Mouse (Mus musculus) MEL (cell line): ENCODE measurements around the gene Lcn10. TPM values are rescaled to one million over a fixed set of nuclear protein-coding genes. Genes with fewer than 3 reads are reported as not detected.

Experiments used
- DNase-seq: peaks from one replicate; pipeline ENCODE4 v3.0.0; 2011; ENCODE audit warnings: low read depth, low spot score
- H3K27ac ChIP-seq: 2 replicates; pipeline ENCODE4 v1.5.1; 2012; ENCODE audit warnings: low read depth, mild to moderate bottlenecking, control low read depth, low read length, moderate library complexity; ENCODE audit not compliant: control insufficient read depth
- H3K27me3 ChIP-seq, 2 experiments: fragments of 150-350 bp in 1 of 2; sonication (generic) in 1 of 2; 2 replicates each; pipeline ENCODE4 v1.6.1; 2012; ENCODE audit warnings: low read length in 2 of 2, mild to moderate bottlenecking in 2 of 2, improper control_type of control experiment in 1 of 2, moderate library complexity in 1 of 2; ENCODE audit not compliant: insufficient read depth in 2 of 2, control insufficient read depth in 1 of 2
- H3K36me3 ChIP-seq, 2 experiments: 2 replicates each; pipeline ENCODE4 v1.6.1; 2012 to 2014; ENCODE audit warnings: low read length in 2 of 2, improper control_type of control experiment in 1 of 2, inconsistent platforms in 1 of 2, mild to moderate bottlenecking in 1 of 2; ENCODE audit not compliant: insufficient read depth in 2 of 2, control insufficient read depth in 1 of 2
- H3K4me1 ChIP-seq, 2 experiments: fragments of 150-350 bp in 1 of 2; sonication (generic) in 1 of 2; 2 replicates each; pipeline ENCODE4 v1.6.1; 2012; ENCODE audit warnings: low read length in 2 of 2, improper control_type of control experiment in 1 of 2, mild to moderate bottlenecking in 1 of 2; ENCODE audit not compliant: insufficient read depth in 2 of 2, control insufficient read depth in 1 of 2
- H3K4me3 ChIP-seq, 2 experiments: fragments of 150-350 bp in 1 of 2; sonication (generic) in 1 of 2; 2 replicates each; pipeline ENCODE4 v1.5.1; 2012; ENCODE audit warnings: low read depth in 2 of 2, low read length in 2 of 2, mild to moderate bottlenecking in 2 of 2, moderate library complexity in 2 of 2, control low read depth in 1 of 2, improper control_type of control experiment in 1 of 2; ENCODE audit not compliant: control insufficient read depth in 1 of 2, insufficient read depth in 1 of 2
- H3K79me2 ChIP-seq: 2 replicates; pipeline ENCODE4 v1.6.1; 2012; ENCODE audit warnings: mild to moderate bottlenecking, low read length, moderate library complexity; ENCODE audit not compliant: control insufficient read depth, poor library complexity, insufficient read depth
- H3K9ac ChIP-seq: 2 replicates; pipeline ENCODE4 v1.6.1; 2012; ENCODE audit warnings: low read depth, mild to moderate bottlenecking, control low read depth, low read length, moderate library complexity; ENCODE audit not compliant: control insufficient read depth, poor library complexity, severe bottlenecking
- H3K9me3 ChIP-seq: fragments of 150-350 bp; sonication (generic); replicated peaks from 2 replicates; pipeline ENCODE4 v1.6.1; 2012; ENCODE audit warnings: mild to moderate bottlenecking, low read length, improper control_type of control experiment, moderate library complexity; ENCODE audit not compliant: insufficient read depth
- BHLHE40 ChIP-seq: IDR thresholded peaks from 2 replicates; pipeline ENCODE4 v1.6.1; 2012; ENCODE audit warnings: low read depth, mild to moderate bottlenecking, inconsistent platforms, low read length, improper control_type of control experiment, borderline replicate concordance
- CHD1 ChIP-seq: IDR thresholded peaks from 2 replicates; pipeline ENCODE4 v1.6.1; 2012; ENCODE audit warnings: low read depth, mild to moderate bottlenecking, inconsistent platforms, low read length, improper control_type of control experiment
- CTCF ChIP-seq, 3 experiments: IDR thresholded peaks in 2 of 3; conservative IDR thresholded peaks in 1 of 3; 2 replicates each; pipeline ENCODE4 v1.5.1; 2011 to 2012; ENCODE audit warnings: low read length in 3 of 3, low read depth in 2 of 3, mild to moderate bottlenecking in 2 of 3, improper control_type of control experiment in 1 of 3, inconsistent platforms in 1 of 3, mixed read lengths in 1 of 3, moderate library complexity in 1 of 3; ENCODE audit not compliant: control insufficient read depth in 1 of 3, insufficient read depth in 1 of 3, poor library complexity in 1 of 3, severe bottlenecking in 1 of 3
- E2F4 ChIP-seq: IDR thresholded peaks from 2 replicates; pipeline ENCODE4 v1.6.1; 2011; ENCODE audit warnings: low read depth, low read length, improper control_type of control experiment, borderline replicate concordance
- EP300 ChIP-seq, 2 experiments: IDR thresholded peaks; 2 replicates each; pipeline ENCODE4 v1.6.1; 2011; ENCODE audit warnings: improper control_type of control experiment in 2 of 2, low read length in 2 of 2, low read depth in 1 of 2, mild to moderate bottlenecking in 1 of 2
- ETS1 ChIP-seq: IDR thresholded peaks from 2 replicates; pipeline ENCODE4 v1.6.1; 2012; ENCODE audit warnings: low read depth, mild to moderate bottlenecking, inconsistent platforms, low read length, improper control_type of control experiment, moderate library complexity
- MAZ ChIP-seq: IDR thresholded peaks from 2 replicates; pipeline ENCODE4 v1.6.1; 2012; ENCODE audit warnings: low read depth, mild to moderate bottlenecking, inconsistent platforms, low read length, improper control_type of control experiment
- MXI1 ChIP-seq: IDR thresholded peaks from 2 replicates; pipeline ENCODE4 v1.6.1; 2011; ENCODE audit warnings: mild to moderate bottlenecking, low read depth, low read length, improper control_type of control experiment
- MYB ChIP-seq: IDR thresholded peaks from 2 replicates; pipeline ENCODE4 v1.6.1; 2011; ENCODE audit warnings: mild to moderate bottlenecking, low read depth, low read length, improper control_type of control experiment
- NRF1 ChIP-seq: IDR thresholded peaks from 2 replicates; pipeline ENCODE4 v1.6.1; 2014; ENCODE audit warnings: low read depth, mild to moderate bottlenecking, inconsistent platforms, low read length, improper control_type of control experiment, moderate library complexity; ENCODE audit not compliant: poor library complexity, insufficient read depth, severe bottlenecking
- SIN3A ChIP-seq: IDR thresholded peaks from 2 replicates; pipeline ENCODE4 v1.6.1; 2012; ENCODE audit warnings: low read length, improper control_type of control experiment, inconsistent platforms
- SMC3 ChIP-seq: IDR thresholded peaks from 2 replicates; pipeline ENCODE4 v1.6.1; 2011; ENCODE audit warnings: low read depth, low read length, improper control_type of control experiment
- TAL1 ChIP-seq: IDR thresholded peaks from 2 replicates; pipeline ENCODE4 v1.6.1; 2012; ENCODE audit warnings: mild to moderate bottlenecking, inconsistent platforms, low read length, moderate library complexity, mixed read lengths
- TBP ChIP-seq: IDR thresholded peaks from 2 replicates; pipeline ENCODE4 v1.8.0; 2011; ENCODE audit warnings: low read depth, low read length, improper control_type of control experiment
- TCF12 ChIP-seq: IDR thresholded peaks from 2 replicates; pipeline ENCODE4 v1.6.1; 2014; ENCODE audit warnings: low read depth, mild to moderate bottlenecking, inconsistent platforms, low read length, improper control_type of control experiment, moderate library complexity
- UBTF ChIP-seq: IDR thresholded peaks from 2 replicates; pipeline ENCODE4 v1.6.1; 2012; ENCODE audit warnings: low read depth, mild to moderate bottlenecking, inconsistent platforms, low read length, improper control_type of control experiment, moderate library complexity, borderline replicate concordance; ENCODE audit not compliant: insufficient read depth
- ZC3H11A ChIP-seq: IDR thresholded peaks from 2 replicates; pipeline ENCODE4 v1.6.1; 2012; ENCODE audit warnings: low read depth, mild to moderate bottlenecking, inconsistent platforms, low read length, improper control_type of control experiment
- ZKSCAN1 ChIP-seq: IDR thresholded peaks from 2 replicates; pipeline ENCODE4 v1.6.1; 2012; ENCODE audit warnings: low read depth, mild to moderate bottlenecking, inconsistent platforms, low read length, improper control_type of control experiment, moderate library complexity
- ZNF384 ChIP-seq: IDR thresholded peaks from 2 replicates; pipeline ENCODE4 v1.6.1; 2012; ENCODE audit warnings: low read depth, mild to moderate bottlenecking, inconsistent platforms, low read length, improper control_type of control experiment
- polyA plus RNA-seq, 2 experiments: library from polyadenylated mRNA; stranded (reverse) in 1 of 2; unstranded in 1 of 2; fragments of >175 nt in 1 of 2; fragments of >200 nt in 1 of 2; gene quantifications; 2 replicates each; pipeline versions ENCODE4 v1.2.1 to v1.2.4; 2012; ENCODE audit warnings: low replicate concordance in 2 of 2, low read depth in 1 of 2; ENCODE audit not compliant: insufficient read length in 2 of 2, insufficient read depth in 1 of 2, missing spikeins in 1 of 2
- total RNA-seq: library from RNA; depleted of rRNA; stranded (reverse); fragments of 300-350 nt; gene quantifications from 2 replicates; pipeline ENCODE4 v1.2.3, GENCODE M21; 2012

The Lcn10 gene
- total and polyA plus RNA-seq, 3 experiments: not detected

DNA sequence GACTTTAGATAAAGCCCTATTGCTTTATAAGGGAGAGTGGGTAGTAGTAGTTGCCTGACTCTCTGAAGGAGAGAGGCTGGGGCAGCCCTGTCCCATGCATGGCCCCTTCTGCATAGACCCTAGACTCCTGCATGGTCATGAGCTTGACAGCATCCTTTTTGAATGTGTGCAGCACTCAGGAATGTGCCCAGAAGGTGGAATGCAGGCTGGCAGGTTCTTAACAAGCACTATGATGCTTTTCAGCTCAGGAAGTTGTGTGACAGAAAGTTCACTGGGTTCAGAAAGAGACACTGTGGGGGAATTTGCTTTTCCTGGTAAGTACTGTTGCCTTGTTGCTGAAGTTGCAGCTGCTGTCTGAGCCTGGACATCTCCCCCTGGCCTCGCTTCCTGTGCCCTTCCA, 28.0 kb upstream of the Lcn10 start:
- no peaks in the 10 kb centered on the region for H3K79me2 ChIP-seq
- H3K4me3 ChIP-seq: no peak overlapping the region
- H3K4me1 ChIP-seq: no peaks in the 10 kb centered on the region
- H3K9ac ChIP-seq: no peak overlapping the region
- no peak overlapping the region for H3K27ac ChIP-seq
- no peaks in the 10 kb centered on the region for H3K36me3 ChIP-seq
- TF ChIP-seq ZNF384: no peak
- H3K27me3 ChIP-seq: peaks cover 10 to 20% of the 10 kb centered on the region in 2 experiments; a peak in 3 of 4 replicates
- no peak for DNase-seq
- H3K9me3 ChIP-seq: no peaks in the 10 kb centered on the region

DNA sequence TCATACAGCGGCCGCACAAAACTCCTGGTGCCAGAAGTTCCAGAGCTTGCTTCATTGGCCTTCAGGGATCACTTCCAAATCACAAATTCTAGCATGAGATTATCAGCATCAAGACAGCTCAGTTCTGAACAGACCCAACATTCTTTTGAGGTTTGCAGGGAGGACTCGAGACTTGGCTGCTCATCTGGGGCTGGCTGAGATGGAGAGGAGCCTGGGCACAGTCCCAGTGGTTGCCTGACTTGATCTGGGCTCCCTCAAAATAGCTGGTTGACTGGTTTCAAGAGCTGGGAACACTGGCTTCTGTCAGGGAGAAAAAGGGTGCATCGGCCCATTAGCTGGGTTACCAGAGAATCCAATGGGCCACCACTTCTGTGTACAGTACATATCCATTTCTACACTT, 25.8 kb upstream of the Lcn10 start:
- Histone ChIP-seq H3K4me1 (no peaks in the 10 kb centered on the region), H3K36me3 (no peaks in the 10 kb centered on the region), H3K27me3 (peaks cover 10 to 20% of the 10 kb centered on the region in 2 experiments; a peak in 3 of 4 replicates), H3K9me3 (no peaks in the 10 kb centered on the region), H3K79me2 (no peaks in the 10 kb centered on the region), H3K27ac (no peak overlapping the region), H3K9ac (no peak overlapping the region), H3K4me3 (no peak overlapping the region)
- DNase-seq: no peak
- TF ChIP-seq ZNF384 (no peak), SMC3 (no peak), BHLHE40 (no peak), EP300 (IDR thresholded peaks at IDR 0.05; ENCODE audit: low read depth in 1 of 2, low read length in 2 of 2) (no peak), TBP (no peak), ZC3H11A (no peak), MXI1 (no peak), UBTF (no peak), TAL1 (no peak), TCF12 (no peak), CHD1 (no peak), ETS1 (no peak), MAZ (no peak), ZKSCAN1 (no peak), NRF1 (no peak), SIN3A (no peak), E2F4 (no peak), CTCF (IDR thresholded peaks at IDR 0.05 in 2 of 3, conservative IDR thresholded peaks at IDR 0.05 in 1 of 3; ENCODE audit: control insufficient read depth in 1 of 3, insufficient read depth in 1 of 3, low read depth in 2 of 3, low read length in 3 of 3, poor library complexity in 1 of 3, severe bottlenecking in 1 of 3) (no peak), MYB (no peak)
- TF ChIP-seq, all 39 proteins: peak for 0
